Mouse (Mus musculus): Measurements from ENCODE around the gene Klhl8.

Gene Klhl8

GRCm38 (mm10) chr5:103914335-103915226 lies 3.5 kb upstream of the Klhl8 start:
- no peak for DNase-seq

GRCm38 (mm10) chr5:103913150-103913549 lies 2.1 kb upstream of the Klhl8 start:
- no peak for DNase-seq

GRCm38 (mm10) chr5:103911555-103911954 lies 496 bp upstream of the Klhl8 start:
- peak; percentile 21 for DNase-seq

GRCm38 (mm10) chr5:103910156-103910555 lies 903 bp downstream of the Klhl8 start:
- no peak for DNase-seq

- no peak for DNase-seq
Measured at GRCm38 (mm10) chr5:103909466-103909865, 1.6 kb downstream of the Klhl8 start.

- DNase-seq, result no peak
Measured at GRCm38 (mm10) chr5:103908851-103909250, 2.2 kb downstream of the Klhl8 start.

GRCm38 (mm10) chr5:103907844-103908243 lies 3.2 kb downstream of the Klhl8 start:
- DNase-seq, result no peak

GRCm38 (mm10) chr5:103906173-103906572 lies 4.9 kb downstream of the Klhl8 start:
- DNase-seq, result no peak

- DNase-seq, result no peak
Measured at GRCm38 (mm10) chr5:103898310-103898709, 12.7 kb downstream of the Klhl8 start.

GRCm38 (mm10) chr5:103889766-103890165 lies 21.3 kb downstream of the Klhl8 start:
- DNase-seq, result no peak

GRCm38 (mm10) chr5:103863759-103864158 lies 47.3 kb downstream of the Klhl8 start:
- DNase-seq, result no peak

- no peak for DNase-seq
Measured at GRCm38 (mm10) chr5:103860622-103861021, 50.4 kb downstream of the Klhl8 start.

- no peak for DNase-seq
Measured at GRCm38 (mm10) chr5:103857151-103857550, 53.9 kb downstream of the Klhl8 start.

GRCm38 (mm10) chr5:103856286-103857009 lies 54.6 kb downstream of the Klhl8 start:
- no peak for DNase-seq

GRCm38 (mm10) chr5:103855483-103856211 lies 55.4 kb downstream of the Klhl8 start:
- DNase-seq, result no peak

- DNase-seq, result no peak
Measured at GRCm38 (mm10) chr5:103854807-103855194, 56.3 kb downstream of the Klhl8 start.

- peak; percentile 24 for DNase-seq
Measured at GRCm38 (mm10) chr5:103854041-103854806, 56.8 kb downstream of the Klhl8 start.

- no peak for DNase-seq
Measured at GRCm38 (mm10) chr5:103852756-103853549, 58.1 kb downstream of the Klhl8 start.

- no peak for DNase-seq
Measured at GRCm38 (mm10) chr5:103848546-103848945, 62.5 kb downstream of the Klhl8 start.

GRCm38 (mm10) chr5:103846609-103847008 lies 64.5 kb downstream of the Klhl8 start:
- DNase-seq, result no peak

GRCm38 (mm10) chr5:103846154-103846551 lies 64.9 kb downstream of the Klhl8 start:
- no peak for DNase-seq

Measured in cerebellum, adult 11 months (tissue).